Mouse (Mus musculus) embryonic facial prominence, embryonic 14.5 days (tissue): ENCODE measurements around the gene Rad51b. TPM values are rescaled to one million over a fixed set of nuclear protein-coding genes. Genes with fewer than 3 reads are reported as not detected.
A peak's percentile ranks its signal among the peaks of the same experiment; 100 is the strongest.

Experiments used
- ATAC-seq: fragments of 200-750 bp; cut with Nextera tagmentation; 2 replicates; pipeline ENCODE4 v1.8.0; 2017; ENCODE audit warnings: low read depth, moderate number of reproducible peaks, moderate TSS enrichment
- DNase-seq: peaks from one replicate; pipeline ENCODE4 v3.0.0-alpha.2; 2015; ENCODE audit warnings: low spot score
- H3K27ac ChIP-seq: fragments of 300-500 bp; sonication (generic); replicated peaks from 2 replicates; pipeline ENCODE4 v1.5.1; 2014; ENCODE audit warnings: low read depth, mild to moderate bottlenecking, low read length, moderate library complexity
- H3K27me3 ChIP-seq: fragments of 300-500 bp; sonication (generic); replicated peaks from 2 replicates; pipeline ENCODE4 v1.6.1; 2014; ENCODE audit warnings: low read length; ENCODE audit not compliant: control insufficient read depth, insufficient read depth
- H3K36me3 ChIP-seq: fragments of 300-500 bp; sonication (generic); 2 replicates; pipeline ENCODE4 v1.6.1; 2014; ENCODE audit warnings: low read length, mixed read lengths; ENCODE audit not compliant: control insufficient read depth, insufficient read depth
- H3K4me1 ChIP-seq: fragments of 300-500 bp; sonication (generic); 2 replicates; pipeline ENCODE4 v1.6.1; 2014; ENCODE audit warnings: antibody characterized with exemption, low read length; ENCODE audit not compliant: control insufficient read depth, insufficient read depth
- H3K4me2 ChIP-seq: fragments of 300-500 bp; sonication (generic); 2 replicates; pipeline ENCODE4 v1.6.1; 2014; ENCODE audit warnings: low read depth, mild to moderate bottlenecking, low read length, moderate library complexity, mixed read lengths
- H3K4me3 ChIP-seq: fragments of 300-500 bp; sonication (generic); 2 replicates; pipeline ENCODE4 v1.5.1; 2014; ENCODE audit warnings: low read depth, mild to moderate bottlenecking, low read length
- H3K9ac ChIP-seq: fragments of 300-500 bp; sonication (generic); 2 replicates; pipeline ENCODE4 v1.6.1; 2014; ENCODE audit warnings: low read depth, mild to moderate bottlenecking, low read length, moderate library complexity, mixed read lengths
- H3K9me3 ChIP-seq: fragments of 300-500 bp; sonication (generic); 2 replicates; pipeline ENCODE4 v1.6.1; 2016; ENCODE audit warnings: low read length; ENCODE audit not compliant: control insufficient read depth
- WGBS: fragments of 180-500 bp; shearing (Covaris S2); extraction: QIAGEN DNeasy Blood & Tissue Kit; methylation state at CpG from one replicate; pipeline ENCODE4 v1.1.7; 2014; 5-methylcytosine and 5-hydroxymethylcytosine counted together
- polyA plus RNA-seq: library from polyadenylated mRNA; unstranded; fragments of >200 nt; fragmentation: Nextera tagmentation; extraction: Ambion mirVana; gene quantifications from 2 replicates; pipeline ENCODE4 v1.2.1, GENCODE M21; 2014

The Rad51b gene
- polyA plus RNA-seq, 1 experiment from 2014 or later = 5.1 TPM

- no peak overlapping the region for H3K4me2 ChIP-seq
- no peak overlapping the region for H3K27ac ChIP-seq
- no peaks in the 10 kb centered on the region for H3K27me3 ChIP-seq
- no peak overlapping the region for H3K9ac ChIP-seq
- WGBS = 81% methylated on average over 8 of the region's 8 CpGs
- H3K4me3 ChIP-seq = no peak overlapping the region
- H3K4me1 ChIP-seq = peaks cover 14% of the 10 kb centered on the region
- DNase-seq = no peak
- ATAC-seq = no peak
- H3K36me3 ChIP-seq = no peaks in the 10 kb centered on the region
- H3K9me3 ChIP-seq = no peaks in the 10 kb centered on the region
Measured at GRCm38 (mm10) chr12:79689299-79689698, 392.2 kb downstream of the Rad51b start.

DNA sequence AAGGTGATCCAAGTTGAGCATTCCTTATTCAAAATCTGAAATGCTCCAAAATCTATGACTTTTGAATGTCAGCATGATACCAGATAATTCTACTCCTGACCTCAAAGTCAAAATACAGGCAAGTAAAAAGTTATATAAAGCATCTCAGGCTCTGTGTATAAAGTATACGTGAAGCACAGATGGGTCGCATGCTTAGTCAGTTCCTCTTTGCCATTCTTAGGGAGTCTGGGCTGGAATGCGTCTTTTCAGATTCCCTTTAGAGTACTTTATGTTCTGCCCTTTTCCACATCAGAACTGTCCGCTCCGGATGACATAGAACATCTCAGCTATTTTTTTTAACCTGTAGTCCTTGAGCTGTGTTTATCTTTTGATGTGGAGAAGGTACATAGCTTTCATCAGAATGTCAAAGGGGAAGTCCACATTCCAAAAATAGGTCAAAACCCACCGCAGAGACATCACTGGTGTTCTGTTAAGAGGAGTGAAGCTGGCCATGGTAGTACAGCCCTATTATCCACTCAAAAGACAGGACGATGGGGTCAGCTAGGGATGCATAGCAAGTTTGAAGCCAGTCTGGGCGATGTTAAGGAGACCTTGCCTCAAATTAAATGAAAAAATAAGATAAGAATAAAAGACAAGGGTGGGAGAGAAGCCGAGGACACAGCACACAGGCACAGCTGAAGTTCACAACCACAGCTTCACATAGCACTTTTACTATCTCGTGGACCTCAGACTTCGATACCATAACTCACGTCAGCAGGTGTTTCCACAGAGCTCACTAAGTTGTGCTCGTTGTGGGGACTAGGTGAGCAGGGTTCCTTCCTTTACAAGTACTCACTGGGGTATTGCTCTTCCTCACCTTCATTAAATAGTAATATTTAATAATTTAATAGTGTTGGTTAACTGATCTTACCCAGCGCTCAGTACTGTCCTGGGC lies 395.1 kb downstream of the Rad51b start:
- 79% methylated on average over 14 of the region's 14 CpGs for WGBS
- Histone ChIP-seq H3K4me3 (no peak overlapping the region), H3K9ac (no peak overlapping the region), H3K4me1 (peaks cover 8% of the 10 kb centered on the region; the same call in 1 of the 2 replicates), H3K9me3 (no peaks in the 10 kb centered on the region), H3K27ac (no peak overlapping the region), H3K36me3 (no peaks in the 10 kb centered on the region), H3K4me2 (no peak overlapping the region), H3K27me3 (no peaks in the 10 kb centered on the region)
- no peak for DNase-seq
- no peak for ATAC-seq

- 41% methylated on average over 3 of the region's 3 CpGs for WGBS
- Histone ChIP-seq H3K36me3 (no peaks in the 10 kb centered on the region), H3K9ac (no peak overlapping the region), H3K27ac (peak overlapping the region; percentile 4; the same call in 1 of the 2 replicates), H3K27me3 (no peaks in the 10 kb centered on the region), H3K4me2 (no peak overlapping the region), H3K4me3 (no peak overlapping the region), H3K4me1 (peaks cover 5% of the 10 kb centered on the region; the same call in 1 of the 2 replicates), H3K9me3 (no peaks in the 10 kb centered on the region)
- DNase-seq (peak; percentile 63), ATAC-seq (no peak)
Measured at GRCm38 (mm10) chr12:79695832-79696434, 398.9 kb downstream of the Rad51b start.

DNA sequence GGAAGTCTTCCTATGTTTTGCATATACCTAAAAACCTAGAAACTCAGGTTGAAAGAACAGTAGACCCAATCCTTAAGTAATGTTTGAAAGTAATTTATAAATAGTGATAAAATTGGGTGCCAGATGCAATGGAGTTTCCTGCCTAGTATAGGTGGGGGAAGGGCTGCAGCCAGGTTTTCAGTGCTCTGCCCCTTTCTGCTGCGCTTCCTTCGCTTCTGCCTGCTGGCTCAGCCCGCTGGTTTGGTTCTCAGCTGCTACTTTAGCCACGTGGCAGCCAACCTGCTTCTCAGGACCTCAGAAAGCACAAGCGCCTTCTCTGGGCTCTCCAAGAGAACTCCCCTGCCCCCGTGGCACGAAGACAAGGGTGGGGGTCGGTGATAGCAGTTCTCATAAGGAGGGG lies 406.5 kb downstream of the Rad51b start:
- Histone ChIP-seq H3K27me3 (no peaks in the 10 kb centered on the region), H3K9ac (no peak overlapping the region), H3K9me3 (no peaks in the 10 kb centered on the region), H3K4me2 (no peak overlapping the region), H3K36me3 (no peaks in the 10 kb centered on the region), H3K4me1 (peaks cover 47% of the 10 kb centered on the region), H3K27ac (0 out of 2 replicates have a peak overlapping the region, but pooled peaks have one; percentile 5), H3K4me3 (no peak overlapping the region)
- 52% methylated on average over 8 of the region's 8 CpGs for WGBS
- ATAC-seq = no peak
- no peak for DNase-seq

- H3K36me3 ChIP-seq = no peaks in the 10 kb centered on the region
- no peak overlapping the region; the same call in 1 of the 2 replicates for H3K9ac ChIP-seq
- H3K27me3 ChIP-seq = no peaks in the 10 kb centered on the region
- DNase-seq (no peak), ATAC-seq (no peak)
- WGBS = 53% methylated on average over 11 of the region's 11 CpGs
- H3K4me2 ChIP-seq = no peak overlapping the region
- H3K9me3 ChIP-seq = no peaks in the 10 kb centered on the region
- no peak overlapping the region for H3K4me3 ChIP-seq
- H3K27ac ChIP-seq = peak overlapping the region; percentile 77; the same call in 1 of the 2 replicates
- H3K4me1 ChIP-seq = peaks cover 58% of the 10 kb centered on the region
Measured at GRCm38 (mm10) chr12:79705501-79706266, 408.6 kb downstream of the Rad51b start.

GRCm38 (mm10) chr12:79707565-79708422 lies 410.7 kb downstream of the Rad51b start:
- Histone ChIP-seq H3K27me3 (no peaks in the 10 kb centered on the region), H3K4me3 (no peak overlapping the region), H3K9ac (no peak overlapping the region), H3K9me3 (no peaks in the 10 kb centered on the region), H3K27ac (peak overlapping the region; percentile 77), H3K36me3 (no peaks in the 10 kb centered on the region), H3K4me2 (no peak overlapping the region), H3K4me1 (peaks cover 58% of the 10 kb centered on the region)
- ATAC-seq (peak; percentile 89), DNase-seq (peak; percentile 95)
- WGBS = 16% methylated on average over 9 of the region's 9 CpGs

DNA sequence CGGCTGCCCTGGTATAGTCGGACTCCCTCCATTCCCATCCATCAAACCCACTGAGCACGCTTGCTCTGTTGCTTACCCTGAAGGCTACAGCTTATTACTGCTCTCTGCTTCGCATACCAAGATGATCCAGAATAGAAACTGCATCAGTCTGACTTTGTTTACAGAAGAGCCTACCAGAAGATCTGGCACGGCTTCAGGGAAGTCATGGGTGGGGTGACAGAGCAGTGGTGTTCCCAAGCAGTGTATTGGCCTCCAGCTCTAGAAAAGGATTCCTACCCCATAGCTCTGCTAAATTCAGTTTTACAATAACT lies 411.3 kb downstream of the Rad51b start:
- no peaks in the 10 kb centered on the region for H3K9me3 ChIP-seq
- H3K36me3 ChIP-seq = no peaks in the 10 kb centered on the region
- peak; percentile 78 for DNase-seq
- H3K9ac ChIP-seq = no peak overlapping the region
- peak overlapping the region; percentile 77 for H3K27ac ChIP-seq
- no peak overlapping the region for H3K4me3 ChIP-seq
- 24% methylated on average over 5 of the region's 5 CpGs for WGBS
- H3K27me3 ChIP-seq = no peaks in the 10 kb centered on the region
- peaks cover 56% of the 10 kb centered on the region for H3K4me1 ChIP-seq
- ATAC-seq = peak; percentile 35; the same call in 1 of the 2 replicates
- H3K4me2 ChIP-seq = no peak overlapping the region

DNA sequence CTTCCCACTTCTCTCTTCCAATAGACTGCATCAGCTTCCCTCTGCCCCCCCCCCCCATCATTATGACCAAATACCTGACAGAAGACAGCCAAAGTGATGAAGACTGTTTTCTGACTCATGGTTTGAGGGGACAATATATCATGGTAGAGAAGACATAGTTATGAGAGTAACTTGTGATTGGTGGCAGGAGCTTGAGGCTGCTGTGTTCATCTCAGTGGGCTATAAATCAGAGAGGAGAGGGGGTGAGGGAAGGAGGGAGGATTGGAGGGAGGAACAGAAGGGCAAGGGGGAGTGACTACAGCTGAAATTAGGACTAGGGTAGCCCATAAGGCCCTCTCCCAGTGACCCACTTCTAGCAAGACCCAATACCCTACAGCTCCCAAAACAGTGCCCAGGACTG lies 416.2 kb downstream of the Rad51b start:
- Histone ChIP-seq H3K36me3 (no peaks in the 10 kb centered on the region), H3K4me3 (no peak overlapping the region), H3K4me1 (peaks cover 31% of the 10 kb centered on the region), H3K4me2 (no peak overlapping the region), H3K9ac (no peak overlapping the region), H3K27me3 (no peaks in the 10 kb centered on the region), H3K9me3 (no peaks in the 10 kb centered on the region), H3K27ac (no peak overlapping the region)
- DNase-seq = no peak
- no peak for ATAC-seq
